Mouse (Mus musculus) limb, embryonic 10.5 days (tissue): Measurements from ENCODE around the gene Zfp595. TPM values are rescaled to one million over a fixed set of nuclear protein-coding genes. Genes with fewer than 3 reads are reported as not detected.
"Not testable (repeated sequence)": the region's sequence is repeated elsewhere in the genome, so short reads cannot be mapped to it uniquely, and the experiment has no call there.

Source experiments
- DNase-seq: peaks from one replicate; pipeline ENCODE4 v3.0.0-alpha.2; 2017; ENCODE audit warnings: low spot score
- H3K27ac ChIP-seq: fragments of 300-500 bp; sonication (generic); 2 replicates; pipeline ENCODE4 v1.5.1; 2016; ENCODE audit warnings: mild to moderate bottlenecking
- H3K27me3 ChIP-seq: fragments of 300-500 bp; sonication (generic); 2 replicates; pipeline ENCODE4 v1.6.1; 2016; ENCODE audit warnings: low read depth, mild to moderate bottlenecking; ENCODE audit not compliant: poor library complexity, severe bottlenecking
- H3K36me3 ChIP-seq: fragments of 300-500 bp; sonication (generic); 2 replicates; pipeline ENCODE4 v1.6.1; 2016; ENCODE audit warnings: mild to moderate bottlenecking, moderate library complexity
- H3K4me1 ChIP-seq: fragments of 300-500 bp; sonication (generic); 2 replicates; pipeline ENCODE4 v1.6.1; 2016
- H3K4me3 ChIP-seq: fragments of 300-500 bp; sonication (generic); 2 replicates; pipeline ENCODE4 v1.5.1; 2016; ENCODE audit warnings: mild to moderate bottlenecking, moderate library complexity
- H3K9me3 ChIP-seq: fragments of 300-500 bp; sonication (generic); replicated peaks from 2 replicates; pipeline ENCODE4 v1.6.1; 2016; ENCODE audit warnings: mild to moderate bottlenecking
- WGBS: fragments of 180-500 bp; shearing (Covaris S2); methylation state at CpG from one replicate; pipeline ENCODE4 v1.1.7; 2016; 5-methylcytosine and 5-hydroxymethylcytosine counted together
- polyA plus RNA-seq: library from polyadenylated mRNA; unstranded; fragments of >200 nt; fragmentation: Nextera tagmentation; extraction: Ambion mirVana; gene quantifications from 2 replicates; pipeline ENCODE4 v1.2.1, GENCODE M21; 2016

Gene Zfp595
- polyA plus RNA-seq = 1.4 and 1.7 TPM in 2 replicates

GRCm38 (mm10) chr13:67332019-67332724 lies at the start of gene Zfp595:
Gene Zfp595, minus strand, starts transcription at chr13:67332570.
- H3K4me1 ChIP-seq = peaks cover 5% of the 10 kb centered on the region
- H3K27ac ChIP-seq = peak within 1 kb of the TSS; percentile 83
- H3K27me3 ChIP-seq = no peaks in the 10 kb centered on the region
- H3K36me3 ChIP-seq = no peaks in the 10 kb centered on the region
- DNase-seq = peak; percentile 68
- WGBS = 22% methylated on average over 17 of the region's 17 CpGs
- H3K4me3 ChIP-seq = peak within 1 kb of the TSS; percentile 61
- H3K9me3 ChIP-seq = no peaks in the 10 kb centered on the region

DNA sequence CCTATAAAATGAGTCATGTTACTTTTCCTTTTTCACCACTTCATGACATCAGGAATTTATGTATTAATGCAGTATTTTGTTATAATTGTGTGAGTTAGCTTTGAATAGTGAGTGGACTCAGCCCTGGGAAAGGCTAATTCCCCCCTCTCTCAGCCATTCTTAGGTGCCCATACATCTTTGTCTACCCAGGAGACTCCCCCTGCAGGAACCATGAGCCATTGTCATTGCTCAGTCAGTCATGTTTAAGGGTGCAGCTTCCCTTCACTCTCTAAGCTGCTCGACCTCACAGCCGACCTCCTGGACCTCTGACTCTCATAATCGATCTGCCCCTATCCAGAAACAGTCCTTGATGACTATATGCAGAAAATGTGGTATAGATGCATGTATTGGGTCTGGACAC lies 43.9 kb upstream of the Zfp595 start:
- 82% methylated on average over 3 of the region's 3 CpGs for WGBS
- H3K4me1 ChIP-seq, DNase-seq, H3K27me3 ChIP-seq, H3K36me3 ChIP-seq, H3K27ac ChIP-seq, H3K9me3 ChIP-seq, H3K4me3 ChIP-seq: not testable (repeated sequence)

DNA sequence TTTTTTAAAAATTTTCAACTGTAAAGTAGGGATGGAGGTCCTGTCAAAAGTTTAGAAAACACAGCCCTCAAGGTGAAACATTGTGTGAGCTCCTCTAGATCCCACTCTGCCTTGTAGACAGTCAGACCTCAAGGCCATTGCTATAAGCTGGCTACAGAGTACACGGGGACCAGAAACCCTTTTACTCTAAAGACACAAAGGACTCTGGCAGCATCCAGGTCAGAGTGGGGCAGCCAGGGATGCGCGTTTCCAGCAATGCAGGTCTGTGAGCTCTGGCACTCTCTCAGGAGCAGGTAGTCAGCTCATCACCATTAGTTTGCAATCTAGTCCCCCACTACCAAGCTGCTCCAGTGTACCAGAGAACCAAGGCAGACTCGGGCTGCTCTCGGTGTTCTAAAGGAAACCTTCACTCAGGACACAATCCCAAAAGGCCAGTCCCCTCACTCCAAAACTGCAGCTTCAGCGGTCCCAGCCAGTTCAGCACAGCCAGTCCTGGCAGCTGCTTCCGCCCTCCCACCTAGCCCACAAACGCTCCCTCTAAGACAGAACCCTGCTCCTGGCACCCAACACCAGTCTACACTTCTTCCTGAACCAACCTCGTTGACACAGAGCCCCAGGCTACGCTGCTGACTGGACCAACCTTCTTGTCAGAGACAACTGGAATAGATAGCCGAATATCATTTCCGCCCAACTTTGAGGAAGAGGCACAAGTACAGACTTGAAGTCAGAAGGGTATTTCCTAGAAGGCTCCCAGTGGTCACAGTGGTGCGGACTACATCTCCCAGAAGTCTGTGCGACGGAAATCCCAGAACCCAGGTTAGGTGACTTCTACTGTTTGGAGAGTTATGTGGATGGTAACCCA lies 42.9 kb upstream of the Zfp595 start, which contains the start of the genes Gm28041 and Zfp456:
TSS of gene Gm28041 (minus strand) at position 684 of the 862 bp plus-strand sequence.
TSS of gene Zfp456 (minus strand) at position 761 of the 862 bp plus-strand sequence.
- peak within 1 kb of the TSS; percentile 32; the same call in 1 of the 2 replicates for H3K27ac ChIP-seq
- H3K36me3 ChIP-seq, H3K4me1 ChIP-seq: not testable (repeated sequence)

GRCm38 (mm10) chr13:67360131-67360744 lies 27.9 kb upstream of the Zfp595 start, which contains the start of the genes Gm28044 and Zfp953:
Gene Gm28044, minus strand, starts transcription at chr13:67360536.
Gene Zfp953, minus strand, starts transcription at chr13:67360605.
- H3K9me3 ChIP-seq = no peaks in the 10 kb centered on the region
- under 1% methylated on average over 15 of the region's 15 CpGs for WGBS
- H3K4me1 ChIP-seq = no peaks in the 10 kb centered on the region; the same call in 1 of the 2 replicates
- H3K36me3 ChIP-seq = no peaks in the 10 kb centered on the region
- DNase-seq = peak; percentile 82
- H3K4me3 ChIP-seq = peak within 1 kb of the TSS; percentile 73
- H3K27ac ChIP-seq = peak within 1 kb of the TSS; percentile 85
- no peaks in the 10 kb centered on the region for H3K27me3 ChIP-seq

More for the DNA sequence above, 42.9 kb upstream of the Zfp595 start, which contains the start of the genes Gm28041 and Zfp456:
- not testable (repeated sequence) for H3K27me3 ChIP-seq, H3K9me3 ChIP-seq
- peak; percentile 56 for DNase-seq
- peak within 1 kb of the TSS; percentile 48 for H3K4me3 ChIP-seq
- 18% methylated on average over 13 of the region's 15 CpGs for WGBS

GRCm38 (mm10) chr13:67351854-67352253 lies 19.5 kb upstream of the Zfp595 start:
- no peak overlapping the region for H3K27ac ChIP-seq
- no peak for DNase-seq
- no peaks in the 10 kb centered on the region for H3K27me3 ChIP-seq
- no peak overlapping the region for H3K4me3 ChIP-seq
- no peaks in the 10 kb centered on the region for H3K9me3 ChIP-seq
- no peaks in the 10 kb centered on the region for H3K4me1 ChIP-seq
- H3K36me3 ChIP-seq = no peaks in the 10 kb centered on the region

- Histone ChIP-seq H3K27me3 (no peaks in the 10 kb centered on the region), H3K4me1 (no peaks in the 10 kb centered on the region), H3K27ac (no peak overlapping the region), H3K36me3 (no peaks in the 10 kb centered on the region), H3K4me3 (no peak overlapping the region), H3K9me3 (no peaks in the 10 kb centered on the region)
- DNase-seq = no peak
- 89% methylated on average over 2 of the region's 2 CpGs for WGBS
Observed at GRCm38 (mm10) chr13:67343422-67343821, 11.1 kb upstream of the Zfp595 start.

- Histone ChIP-seq H3K27me3 (no peaks in the 10 kb centered on the region), H3K4me3 (peak overlapping the region; percentile 61), H3K36me3 (no peaks in the 10 kb centered on the region), H3K9me3 (no peaks in the 10 kb centered on the region), H3K4me1 (peaks cover 5% of the 10 kb centered on the region), H3K27ac (peak overlapping the region; percentile 83)
- 80% methylated on average over 1 of the region's 1 CpGs for WGBS
- DNase-seq = no peak
Observed at GRCm38 (mm10) chr13:67332877-67333276, 507 bp upstream of the Zfp595 start.

GRCm38 (mm10) chr13:67306718-67307117 lies 25.7 kb downstream of the Zfp595 start:
- DNase-seq = no peak
- H3K27me3 ChIP-seq = no peaks in the 10 kb centered on the region
- H3K4me3 ChIP-seq = peak overlapping the region; percentile 67
- H3K27ac ChIP-seq = peak overlapping the region; percentile 79; the same call in 1 of the 2 replicates
- H3K9me3 ChIP-seq = no peaks in the 10 kb centered on the region
- peaks cover 6% of the 10 kb centered on the region; the same call in 1 of the 2 replicates for H3K4me1 ChIP-seq
- no peaks in the 10 kb centered on the region for H3K36me3 ChIP-seq
- 45% methylated on average over 5 of the region's 5 CpGs for WGBS

GRCm38 (mm10) chr13:67305822-67306672 lies 26.3 kb downstream of the Zfp595 start, which contains the start of gene Zfp457:
Gene Zfp457, minus strand, starts transcription at chr13:67306485.
- Histone ChIP-seq H3K27ac (peak within 1 kb of the TSS; percentile 79), H3K9me3 (no peaks in the 10 kb centered on the region), H3K4me1 (peaks cover 6% of the 10 kb centered on the region; the same call in 1 of the 2 replicates), H3K36me3 (no peaks in the 10 kb centered on the region), H3K4me3 (peak within 1 kb of the TSS; percentile 67), H3K27me3 (no peaks in the 10 kb centered on the region)
- DNase-seq = peak; percentile 78
- WGBS = 13% methylated on average over 16 of the region's 16 CpGs

DNA sequence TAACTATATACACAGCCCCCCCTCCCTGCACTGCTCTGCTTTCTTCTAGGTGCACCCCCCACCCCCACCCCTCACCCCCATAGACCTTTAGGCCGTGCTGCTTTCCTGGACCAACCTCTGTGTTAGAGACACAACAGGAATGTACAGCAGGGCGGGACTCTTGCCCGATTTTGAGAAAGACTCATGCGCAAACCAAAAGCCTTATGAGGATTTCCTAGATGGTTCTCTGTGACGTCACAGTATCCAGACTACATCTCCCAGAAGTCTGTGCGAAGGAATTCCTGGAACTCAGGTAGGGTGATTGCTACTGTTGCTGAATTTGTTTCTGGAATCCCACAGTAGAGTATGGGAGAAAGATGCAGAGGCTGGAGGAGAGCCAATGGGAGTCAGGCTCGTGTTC lies 54.1 kb downstream of the Zfp595 start, which contains the start of gene Zfp458:
TSS of gene Zfp458 (minus strand) at position 153 of the 400 bp plus-strand sequence.
- H3K9me3 ChIP-seq = no peaks in the 10 kb centered on the region
- no peak for DNase-seq
- no peak within 1 kb of the TSS for H3K27ac ChIP-seq
- H3K4me1 ChIP-seq = no peaks in the 10 kb centered on the region
- no peak within 1 kb of the TSS for H3K4me3 ChIP-seq
- no peaks in the 10 kb centered on the region for H3K27me3 ChIP-seq
- H3K36me3 ChIP-seq = no peaks in the 10 kb centered on the region
- 44% methylated on average over 7 of the region's 7 CpGs for WGBS

DNA sequence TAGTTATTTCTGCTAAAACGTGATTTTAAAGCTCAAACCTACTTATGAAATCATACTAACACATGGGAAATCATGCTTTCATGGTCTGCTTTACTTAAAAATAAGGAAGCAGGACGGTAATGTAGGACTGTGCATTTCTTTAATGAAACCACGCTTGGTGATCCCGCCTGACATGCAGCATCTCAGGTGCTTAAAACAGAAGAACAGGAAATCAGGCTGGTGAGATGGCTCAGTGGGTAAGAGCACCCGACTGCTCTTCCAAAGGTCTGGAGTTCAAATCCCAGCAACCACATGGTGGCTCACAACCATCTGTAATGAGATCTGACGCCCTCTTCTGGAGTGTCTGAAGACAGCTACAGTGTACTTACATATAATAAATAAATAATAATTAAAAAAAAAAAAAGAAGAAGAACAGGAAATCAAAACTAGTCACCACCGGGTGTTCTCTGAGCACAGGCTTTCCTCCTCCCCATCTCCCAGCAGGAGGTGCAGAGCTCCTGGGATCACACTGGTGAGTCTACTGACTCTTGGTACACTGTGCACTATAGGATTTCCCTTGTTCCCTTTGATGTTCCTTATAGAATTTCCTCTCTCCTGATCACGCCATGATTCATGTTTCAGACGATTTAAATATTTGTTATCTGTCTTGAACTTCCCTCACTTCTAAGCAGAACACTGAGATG lies 62.8 kb downstream of the Zfp595 start:
- not testable (repeated sequence) for DNase-seq, H3K27me3 ChIP-seq, H3K4me1 ChIP-seq, H3K36me3 ChIP-seq, H3K27ac ChIP-seq, H3K9me3 ChIP-seq
- H3K4me3 ChIP-seq = peak overlapping the region; percentile 69
- 55% methylated on average over 9 of the region's 9 CpGs for WGBS
